Comparison of ENCODE assay signal across 8 mouse cellular contexts in genomic region chr19:47579225-47579787, GRCm38 (mm10). TPM values are rescaled to one million over a fixed set of nuclear protein-coding genes. Genes with fewer than 3 reads are reported as not detected.
DNase-seq lines count a peak whose midpoint lies in the region; ATAC-seq and TF ChIP-seq lines count a peak whose summit lies in the region.

Slk (plus strand) TSS chr19:47579678.

- ATAC-seq in erythroblast, adult 5-6 weeks (replicated peaks; ENCODE audit: low FRiP score, poor library complexity, severe bottlenecking) = peak; percentile 75
- ATAC-seq in kidney, embryonic 15.5 days (replicated peaks; ENCODE audit: low FRiP score) = peak; percentile 91

- peak; percentile 88 for DNase-seq in CD4-positive helper T cell, adult 2 months (ENCODE audit: low read depth, low spot score)
- peak; percentile 89 for DNase-seq in brain, embryonic 14.5 days (ENCODE audit: low read depth)
- peak; percentile 91 for DNase-seq in heart, embryonic 10.5 days (ENCODE audit: low spot score)
- DNase-seq in liver = peak; percentile 88
- peak; percentile 50 to 69 for DNase-seq in monocyte, adult 2 months (ENCODE audit: low read depth in 1 of 2, low spot score in 2 of 2)
- peak; percentile 71 to 77 for DNase-seq in spleen, postnatal 14 days (ENCODE audit: low spot score in 2 of 2)

- no peaks in the 10 kb centered on the region for H3K9me3 ChIP-seq in heart, embryonic 10.5 days
- H3K9me3 ChIP-seq in kidney, embryonic 15.5 days (replicated peaks) = no peaks in the 10 kb centered on the region

- H3K4me3 ChIP-seq in heart, embryonic 10.5 days = peak within 1 kb of the TSS; percentile 81
- H3K4me3 ChIP-seq in kidney, embryonic 15.5 days (replicated peaks) = peak within 1 kb of the TSS; percentile 86

- peak within 1 kb of the TSS; percentile 93 for H3K9ac ChIP-seq in kidney, embryonic 15.5 days

- H3K4me1 ChIP-seq in heart, embryonic 10.5 days = peaks cover 25% of the 10 kb centered on the region
- peaks cover 25% of the 10 kb centered on the region for H3K4me1 ChIP-seq in kidney, embryonic 15.5 days

- H3K4me2 ChIP-seq in kidney, embryonic 15.5 days = peak within 1 kb of the TSS; percentile 75

- no peaks in the 10 kb centered on the region for H3K36me3 ChIP-seq in heart, embryonic 10.5 days
- H3K36me3 ChIP-seq in kidney, embryonic 15.5 days = no peaks in the 10 kb centered on the region

- no peaks in the 10 kb centered on the region for H3K27me3 ChIP-seq in heart, embryonic 10.5 days (ENCODE audit: insufficient read depth, poor library complexity, severe bottlenecking)
- no peaks in the 10 kb centered on the region for H3K27me3 ChIP-seq in kidney, embryonic 15.5 days

- no peak for TF ChIP-seq CTCF in brain, embryonic 14.5 days (IDR thresholded peaks at IDR 0.05; ENCODE audit: borderline replicate concordance, extremely low read depth, insufficient read depth, insufficient read length)

- peak; percentile 96 for TF ChIP-seq POLR2A in brain, embryonic 14.5 days (IDR thresholded peaks at IDR 0.05; ENCODE audit: borderline replicate concordance, extremely low read depth, insufficient read depth, insufficient read length, poor library complexity, severe bottlenecking)

- 2% methylated on average over 83 of the region's 83 CpGs for WGBS in heart, embryonic 10.5 days
- under 1% methylated on average over 67 of the region's 83 CpGs for WGBS in kidney, embryonic 15.5 days

- peak within 1 kb of the TSS; percentile 97 for H3K27ac ChIP-seq in heart, embryonic 10.5 days
- H3K27ac ChIP-seq in kidney, embryonic 15.5 days = peak within 1 kb of the TSS; percentile 99

RNA-seq across cellular contexts. Expression of gene Slk, which starts in this region (rescaled TPM):
- 20.0 and 23.7 TPM in 2 replicates for polyA plus RNA-seq in brain, embryonic 14.5 days (2012; rRNA removed)
- 74.0 and 81.3 TPM in 2 replicates for total RNA-seq in erythroblast, adult 5-6 weeks (2015; ENCODE audit: low replicate concordance)
- 96.8 and 148 TPM in 2 replicates for total RNA-seq in erythroblast, adult 5-6 weeks (2017; ENCODE audit: low replicate concordance)
- 7.8 and 10.1 TPM in 2 replicates for polyA plus RNA-seq in heart, embryonic 10.5 days (2016; fragmentation: Nextera tagmentation; extraction: Ambion mirVana)
- polyA plus RNA-seq in kidney, embryonic 15.5 days (2015; fragmentation: Nextera tagmentation; extraction: Ambion mirVana) = 12.0 and 12.2 TPM in 2 replicates

Comparison
In these comparisons a context has a peak if more than half of its experiments do, and no peak if none do; other contexts are left out.
1. Peak in every context shown above with its lines: DNase-seq, ATAC-seq, H3K4me3 ChIP-seq and H3K27ac ChIP-seq.